Mouse (Mus musculus) megakaryocyte, embryonic 14.5 days (primary cell): ENCODE data around the gene Pou4f1.

ENCODE experiments used
- FLI1 ChIP-seq: IDR thresholded peaks from 2 replicates; pipeline ENCODE4 v1.6.1; 2012; ENCODE audit warnings: low read length, inconsistent platforms, mixed read lengths
- GATA1 ChIP-seq: IDR thresholded peaks from 3 replicates; pipeline ENCODE4 v1.6.1; 2012; ENCODE audit warnings: mixed read lengths, low read length, inconsistent platforms, borderline replicate concordance

- TF ChIP-seq GATA1 (no peak), FLI1 (no peak)
These were observed 12.0 kb upstream of the Pou4f1 start for GRCm38 (mm10) chr14:104479751-104480150.
